Mouse (Mus musculus): Measurements from ENCODE around the gene Dennd4b. TPM values are rescaled to one million over a fixed set of nuclear protein-coding genes. Genes with fewer than 3 reads are reported as not detected.
A peak's percentile ranks its signal among the peaks of the same experiment; 100 is the strongest.

Dennd4b gene
- total RNA-seq (2015; ENCODE audit: low replicate concordance) (13.3 and 40.2 TPM in 2 replicates), total RNA-seq (2017; ENCODE audit: low replicate concordance) (3.2 and 13.5 TPM in 2 replicates)

DNA sequence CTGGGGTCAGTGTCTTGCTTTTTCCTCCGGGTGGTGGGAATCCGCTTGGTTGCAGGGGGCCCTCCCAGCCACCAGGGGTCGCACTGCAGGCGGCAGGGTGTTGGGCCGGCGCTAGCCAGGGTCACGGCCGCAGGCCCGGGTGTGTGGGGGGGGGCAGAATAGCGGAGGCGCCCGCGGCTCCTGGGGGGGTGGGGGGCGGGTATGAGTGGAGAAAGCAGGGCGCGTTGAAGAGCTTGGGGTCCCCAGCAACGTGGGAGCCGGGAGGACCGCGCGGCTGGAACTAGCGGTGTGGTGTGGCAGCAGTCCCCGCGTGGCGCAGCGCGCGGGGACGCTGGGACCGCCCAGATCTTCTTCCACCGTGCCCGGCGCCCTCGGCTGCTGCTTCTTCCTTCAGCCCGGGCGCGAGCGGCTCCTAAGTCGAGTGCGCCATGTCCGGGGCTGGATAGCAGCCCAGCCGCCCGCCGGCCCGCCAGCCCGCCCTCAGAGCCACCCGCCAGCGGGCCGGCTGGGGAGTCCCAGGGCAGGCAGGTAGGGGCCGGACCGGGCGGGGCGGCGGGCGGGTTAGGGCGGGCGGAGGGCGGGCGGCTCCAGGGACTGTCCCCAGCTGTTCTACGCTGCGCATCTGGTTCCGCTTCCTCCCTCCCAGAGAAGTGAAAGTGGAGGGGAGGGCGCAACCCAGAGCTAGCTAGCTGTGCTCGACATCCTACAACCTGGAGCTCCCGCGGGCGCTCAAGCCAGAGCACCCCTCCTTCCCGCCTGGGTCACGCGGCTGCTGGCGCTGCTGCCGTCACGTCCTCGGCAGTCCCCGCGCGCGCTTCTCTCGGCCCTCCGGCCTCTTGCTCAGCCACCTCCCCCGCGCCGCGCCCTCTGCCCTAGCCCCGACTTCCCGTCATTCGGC, at the start of gene Dennd4b:
Gene Dennd4b (plus strand): TSS at position 152 of the 898 bp plus-strand sequence.
- ATAC-seq (replicated peaks; ENCODE audit: low FRiP score, poor library complexity, severe bottlenecking): peak; percentile 82

DNA sequence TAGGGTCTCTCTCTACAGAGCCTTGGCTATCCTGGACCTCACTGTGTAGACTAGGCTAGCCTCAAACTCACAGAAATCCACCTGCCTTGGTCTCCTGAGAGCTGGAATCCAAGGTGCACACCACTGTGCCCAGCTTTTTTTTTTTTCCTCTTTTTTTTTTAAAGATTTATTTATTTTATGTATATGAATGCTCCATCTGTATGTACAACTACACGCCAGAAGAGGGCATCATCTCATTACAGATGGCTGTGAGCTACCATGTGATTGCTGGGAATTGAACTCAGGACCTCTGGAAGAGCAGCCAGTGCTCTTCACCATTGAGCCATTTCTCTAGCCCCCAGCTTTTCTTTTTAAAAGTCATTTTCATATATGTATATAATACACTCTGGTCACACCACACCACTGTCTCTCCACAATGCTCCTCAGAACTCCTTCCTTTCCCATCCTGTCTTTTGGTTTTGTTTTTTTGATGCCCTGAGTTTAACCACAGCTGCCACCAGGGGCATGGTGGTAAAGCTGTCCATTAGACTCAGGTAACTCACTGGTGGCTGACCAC, 49.1 kb upstream of the Dennd4b start:
- ATAC-seq (replicated peaks; ENCODE audit: low FRiP score, poor library complexity, severe bottlenecking): no peak

DNA sequence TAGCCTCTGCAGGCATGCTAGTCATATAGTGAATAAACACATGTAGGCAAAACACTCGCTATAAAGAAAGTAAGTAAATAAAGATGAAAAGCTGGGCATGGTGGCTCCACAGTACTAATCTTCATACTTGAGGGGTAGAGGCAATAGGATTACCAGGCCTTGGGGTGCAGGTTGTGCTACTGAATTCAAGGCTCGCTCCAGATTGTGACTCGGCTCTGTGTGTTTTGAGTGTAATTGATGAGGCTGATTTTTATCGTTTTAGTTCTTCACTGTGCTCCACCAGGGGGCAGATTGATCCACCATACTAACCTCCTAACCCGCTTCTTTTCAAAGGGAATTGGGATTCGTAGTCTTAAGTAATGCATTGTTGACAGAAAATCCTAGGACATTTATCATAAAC, 44.9 kb upstream of the Dennd4b start:
- ATAC-seq (replicated peaks; ENCODE audit: low FRiP score, poor library complexity, severe bottlenecking): peak; percentile 74

DNA sequence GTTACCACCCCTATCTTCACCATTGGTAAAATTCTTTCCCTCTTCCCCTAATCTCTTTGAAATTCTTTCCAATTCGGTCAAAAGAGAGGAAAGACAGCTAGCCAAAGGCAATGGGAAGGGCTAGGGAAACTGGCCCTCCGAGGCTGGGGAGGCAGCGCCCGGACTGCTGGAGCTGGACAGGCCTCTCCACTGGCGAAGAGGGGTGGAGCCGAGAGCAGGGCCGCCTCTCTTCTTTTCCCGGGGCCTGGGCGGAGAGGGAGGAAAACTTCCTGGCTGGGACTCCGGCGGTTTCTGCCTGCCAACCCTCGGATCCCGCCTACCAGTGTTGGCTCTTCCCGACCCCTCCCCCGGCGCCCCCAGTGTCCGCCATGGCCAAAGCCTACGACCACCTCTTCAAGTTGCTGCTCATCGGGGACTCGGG, 44.4 kb upstream of the Dennd4b start:
- ATAC-seq (replicated peaks; ENCODE audit: low FRiP score, poor library complexity, severe bottlenecking): peak; percentile 84

DNA sequence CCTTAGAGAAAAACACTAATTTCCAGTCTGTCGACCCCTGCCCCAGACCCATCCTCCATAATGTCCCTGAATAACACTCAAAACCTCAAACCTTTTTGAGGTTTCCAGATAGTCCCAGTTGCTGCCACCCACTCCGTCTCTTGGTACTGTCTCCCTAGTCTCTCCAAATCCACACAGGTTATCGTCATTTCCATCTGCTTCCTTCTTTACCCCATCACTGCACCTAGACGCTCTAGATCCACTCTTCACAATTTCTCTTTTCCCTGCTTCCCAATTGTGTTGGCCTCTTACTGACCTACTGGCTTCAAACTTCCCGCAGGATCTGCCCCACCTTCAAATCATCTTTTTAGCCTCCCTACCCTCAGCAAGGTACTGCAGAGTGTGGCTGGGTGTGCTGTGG, 43.9 kb upstream of the Dennd4b start:
- ATAC-seq (replicated peaks; ENCODE audit: low FRiP score, poor library complexity, severe bottlenecking): no peak

DNA sequence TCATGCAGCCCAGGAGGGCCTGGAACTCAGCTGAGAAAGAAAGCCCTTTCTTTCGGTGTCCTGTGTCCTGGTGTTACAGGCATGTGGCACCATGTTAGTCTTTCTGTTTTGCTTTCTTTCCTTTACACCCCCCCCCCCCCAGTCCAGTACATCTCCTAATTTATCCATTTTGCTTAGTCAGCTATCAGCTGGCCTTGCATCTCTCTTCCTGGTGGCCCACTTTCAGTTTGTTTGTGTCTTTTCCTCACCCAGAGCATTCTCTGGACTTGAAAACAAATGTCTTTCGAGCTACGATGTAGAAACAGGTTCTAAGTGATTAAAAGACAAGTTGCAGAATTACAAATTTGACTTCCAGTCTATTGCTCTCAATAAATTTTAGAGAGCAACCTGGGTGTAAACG, 42.5 kb upstream of the Dennd4b start:
- no peak for ATAC-seq (replicated peaks; ENCODE audit: low FRiP score, poor library complexity, severe bottlenecking)

DNA sequence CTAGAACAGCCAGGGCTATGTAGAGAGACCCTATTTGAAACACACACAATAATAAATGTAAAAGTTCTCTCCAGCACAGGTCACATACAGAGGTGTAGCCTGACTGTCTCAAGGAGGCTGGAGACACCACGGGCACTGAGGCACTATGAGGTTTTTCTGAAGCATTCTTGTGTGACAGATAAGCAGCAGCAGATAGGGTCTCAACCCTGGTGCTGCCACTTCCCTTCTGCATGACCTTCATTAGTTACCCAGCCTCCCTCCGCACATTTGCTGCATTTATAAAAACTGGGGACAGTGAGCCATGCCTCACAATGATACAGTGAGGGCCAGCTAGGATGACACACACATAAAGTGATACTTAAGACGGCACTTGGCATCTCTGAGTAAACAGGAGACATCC, 42.0 kb upstream of the Dennd4b start:
- no peak for ATAC-seq (replicated peaks; ENCODE audit: low FRiP score, poor library complexity, severe bottlenecking)

DNA sequence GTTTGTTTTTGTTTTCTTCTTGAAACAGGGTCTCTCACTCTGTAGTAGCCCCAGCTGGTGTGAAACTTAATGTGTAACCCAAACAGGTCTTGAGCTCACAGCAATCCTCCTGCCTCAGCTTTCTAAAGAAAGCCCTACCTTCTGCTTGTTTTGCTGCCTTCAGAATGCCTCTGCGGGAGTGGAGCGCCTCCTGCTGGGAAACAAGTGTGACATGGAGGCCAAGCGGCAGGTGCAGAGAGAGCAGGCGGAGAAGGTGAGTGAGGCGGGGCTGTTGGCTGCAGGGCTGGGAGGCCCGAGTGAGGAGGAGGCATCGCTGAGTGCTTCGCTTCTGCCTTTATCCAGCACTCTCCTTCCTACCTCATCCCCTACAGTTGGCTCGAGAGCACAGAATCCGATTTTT, 40.7 kb upstream of the Dennd4b start:
- ATAC-seq (replicated peaks; ENCODE audit: low FRiP score, poor library complexity, severe bottlenecking): no peak

DNA sequence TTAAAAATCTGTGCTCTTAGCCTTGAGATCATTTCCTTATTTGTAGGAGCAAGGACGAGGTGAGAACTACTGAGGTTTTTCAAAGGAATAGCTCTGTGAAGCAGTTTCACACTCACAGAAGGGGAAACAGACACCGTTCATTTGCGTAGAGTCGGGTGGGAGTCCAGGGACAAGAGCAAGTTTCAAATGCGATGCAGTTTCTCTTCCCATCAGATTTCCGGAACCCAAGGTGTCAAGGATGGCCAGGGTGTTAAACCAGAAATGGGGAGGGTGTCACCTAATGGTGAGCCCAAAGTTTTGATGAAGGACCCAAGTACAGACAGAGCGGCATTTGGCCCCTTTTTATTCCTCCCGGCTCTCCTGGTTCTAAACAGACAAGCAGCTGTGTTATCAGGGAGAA, 33.9 kb upstream of the Dennd4b start:
- ATAC-seq (replicated peaks; ENCODE audit: low FRiP score, poor library complexity, severe bottlenecking): no peak

DNA sequence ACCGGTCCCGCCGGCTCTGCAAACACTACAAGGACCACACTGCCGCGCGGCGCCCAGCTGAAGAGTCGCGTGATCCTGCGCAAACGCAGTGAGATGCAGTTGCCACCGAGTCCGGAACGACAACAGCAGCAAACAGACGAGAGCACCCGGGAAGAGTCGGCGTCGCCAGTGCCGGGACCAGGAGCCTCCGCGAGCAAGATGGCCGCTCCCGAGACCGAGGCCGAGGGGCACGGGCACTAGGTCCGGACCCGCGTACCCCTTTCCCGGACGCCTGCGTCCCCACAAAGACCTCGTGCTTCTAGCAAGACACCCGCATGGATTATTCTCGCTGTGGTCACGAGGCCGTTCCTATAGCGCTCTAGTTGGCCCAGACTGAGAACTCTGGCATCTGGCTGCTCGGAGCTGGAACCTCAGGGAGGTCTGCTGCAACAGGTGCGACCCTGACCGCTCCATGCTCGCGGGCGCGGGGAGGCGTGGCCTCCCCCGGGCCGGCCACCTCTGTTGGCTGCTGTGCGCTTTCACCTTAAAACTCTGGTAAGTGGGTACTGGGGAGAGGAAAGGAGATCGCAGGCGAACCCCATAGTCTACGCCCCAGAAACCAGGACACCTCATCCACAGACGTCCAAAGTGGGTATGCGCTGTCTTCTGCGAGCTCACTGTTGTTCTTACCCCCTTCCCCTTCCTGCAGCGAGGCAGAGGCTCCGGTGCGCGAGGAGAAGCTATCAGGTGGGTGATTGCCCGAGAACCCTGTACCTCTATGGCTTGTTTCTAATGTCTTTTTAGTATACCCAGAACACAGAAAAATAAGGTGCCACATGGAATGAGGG, 33.3 kb upstream of the Dennd4b start, which contains the start of gene Jtb:
Gene Jtb (plus strand): TSS at position 91 of the 827 bp plus-strand sequence.
- peak; percentile 84 for ATAC-seq (replicated peaks; ENCODE audit: low FRiP score, poor library complexity, severe bottlenecking)

DNA sequence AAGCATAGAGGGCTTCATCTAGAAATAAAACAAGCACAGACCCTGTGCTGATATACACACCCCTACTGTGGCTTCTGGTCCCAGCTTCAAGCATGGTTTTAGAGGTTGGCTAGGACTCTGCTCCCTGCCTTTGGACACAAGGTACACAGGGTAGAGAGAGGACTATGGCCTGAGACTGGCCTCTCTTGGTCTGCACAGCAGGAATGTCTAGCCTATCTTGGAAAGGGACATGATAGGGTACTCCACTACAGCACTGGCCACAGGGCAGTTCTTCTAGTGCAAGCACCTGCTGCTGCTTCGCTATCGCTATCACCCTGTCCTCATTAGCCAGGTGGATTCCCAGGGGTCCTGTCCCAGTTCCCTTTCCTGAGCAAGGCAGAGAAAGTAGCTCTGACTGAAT, 23.7 kb upstream of the Dennd4b start:
- no peak for ATAC-seq (replicated peaks; ENCODE audit: low FRiP score, poor library complexity, severe bottlenecking)

DNA sequence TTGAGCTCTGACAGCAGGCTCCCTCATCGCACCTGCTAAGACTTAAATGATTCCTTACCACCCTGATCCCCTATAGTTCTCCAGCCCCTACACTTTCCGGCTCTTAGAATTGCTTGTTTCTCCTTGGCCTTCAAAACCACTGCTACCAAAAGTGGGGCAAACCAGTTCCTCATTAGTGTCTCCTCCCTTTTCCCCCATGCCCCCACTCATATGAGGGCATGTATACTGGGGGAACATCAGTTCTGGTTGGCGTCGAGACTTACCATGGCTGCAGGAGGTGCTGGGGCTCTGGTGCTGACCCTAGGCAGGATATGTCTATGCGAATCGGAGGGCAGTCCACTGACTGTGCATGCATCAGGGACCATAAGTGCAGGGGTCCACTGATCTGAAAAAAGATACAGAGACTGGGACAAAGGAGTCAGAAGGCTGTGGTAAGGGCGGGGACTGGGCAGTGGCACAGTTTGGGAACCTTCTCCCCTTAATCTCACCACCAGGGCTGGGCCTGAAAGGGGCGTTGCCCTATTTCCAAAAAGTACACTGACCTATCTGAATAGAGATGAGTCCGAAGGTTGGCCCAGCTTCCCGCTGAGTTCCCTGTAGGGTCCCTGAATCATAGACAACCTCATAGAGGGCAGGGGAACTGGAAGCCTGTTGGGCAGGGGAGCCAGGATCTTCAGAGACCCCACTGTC, 23.2 kb upstream of the Dennd4b start:
- ATAC-seq (replicated peaks; ENCODE audit: low FRiP score, poor library complexity, severe bottlenecking): peak; percentile 55; the same call in 1 of the 2 replicates

DNA sequence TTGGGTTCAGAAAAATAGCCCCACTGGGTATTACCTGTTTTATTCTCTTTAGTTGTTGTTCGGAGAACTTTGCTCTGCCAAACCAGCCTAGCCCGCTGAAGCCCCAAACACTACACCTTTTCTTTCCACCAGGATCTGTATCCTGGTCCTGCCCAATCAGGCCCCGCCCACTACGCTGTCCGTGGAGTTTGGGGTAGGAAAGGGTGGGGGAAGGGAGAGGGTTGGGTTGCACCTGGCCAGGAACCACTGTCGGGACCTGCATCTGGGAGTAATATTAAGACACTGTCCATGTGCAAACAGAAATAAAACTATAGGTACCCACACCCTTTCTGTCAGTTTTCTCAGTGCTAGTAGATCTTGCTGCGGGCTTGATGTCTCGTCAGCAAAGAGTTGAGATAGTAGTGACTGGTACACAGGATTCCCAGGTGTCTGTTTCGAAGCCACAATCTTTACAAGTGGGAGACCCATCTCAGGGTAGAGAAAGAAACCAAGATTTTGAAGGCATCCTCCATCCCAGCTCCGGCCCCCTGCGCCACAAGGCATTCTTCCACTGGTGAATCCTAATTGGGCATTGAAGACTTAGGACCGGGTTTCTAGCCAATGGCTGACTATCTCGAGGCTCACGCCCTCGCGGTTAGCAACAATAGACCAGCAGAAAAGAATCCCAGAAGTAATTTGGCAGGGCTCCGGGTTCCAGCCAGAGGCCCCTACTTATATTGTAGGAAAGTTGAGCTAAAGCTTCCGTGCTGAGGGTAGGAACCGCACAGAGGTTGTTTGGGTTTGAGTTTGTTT, 21.8 kb upstream of the Dennd4b start, which contains the start of gene Creb3l4:
Gene Creb3l4 (minus strand): TSS at position 529 of the 792 bp plus-strand sequence.
- no peak for ATAC-seq (replicated peaks; ENCODE audit: low FRiP score, poor library complexity, severe bottlenecking)

DNA sequence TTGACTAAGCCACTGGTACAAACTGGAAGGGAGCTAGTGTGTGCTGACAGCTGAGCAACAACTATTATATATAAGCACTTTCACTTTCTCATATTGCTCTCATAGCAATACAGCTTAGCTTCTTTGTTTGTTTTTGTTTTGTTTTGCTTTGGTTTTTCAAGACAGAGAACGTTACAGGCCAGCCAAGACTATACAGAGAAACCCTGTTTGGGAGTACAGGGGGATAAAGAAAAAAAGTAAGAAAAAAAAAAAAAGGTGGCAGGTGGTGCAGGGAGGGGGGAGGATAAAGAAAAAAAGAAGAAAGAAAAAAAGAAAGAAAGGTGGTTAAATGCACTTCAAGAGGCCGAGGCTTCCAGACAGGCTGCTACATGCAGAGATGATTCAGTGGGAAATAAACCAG, 19.6 kb upstream of the Dennd4b start:
- ATAC-seq (replicated peaks; ENCODE audit: low FRiP score, poor library complexity, severe bottlenecking): no peak

DNA sequence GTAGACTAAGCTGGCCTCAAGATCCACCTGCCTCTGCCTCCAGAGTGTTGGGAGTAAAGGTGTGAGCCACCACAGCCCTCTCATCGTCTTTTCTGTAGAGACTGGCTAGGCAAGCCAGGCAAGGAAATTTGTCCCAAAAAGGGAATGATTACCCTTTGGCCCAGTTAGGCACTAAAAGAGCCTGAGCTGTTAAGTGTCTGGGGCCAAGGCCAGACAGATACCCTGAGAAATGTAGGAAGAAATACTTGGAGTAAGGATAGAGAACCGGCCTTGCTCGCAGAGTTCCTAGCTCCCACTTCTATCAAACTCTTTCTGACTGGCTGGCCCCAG, 17.4 kb upstream of the Dennd4b start:
- peak; percentile 48 for ATAC-seq (replicated peaks; ENCODE audit: low FRiP score, poor library complexity, severe bottlenecking)

DNA sequence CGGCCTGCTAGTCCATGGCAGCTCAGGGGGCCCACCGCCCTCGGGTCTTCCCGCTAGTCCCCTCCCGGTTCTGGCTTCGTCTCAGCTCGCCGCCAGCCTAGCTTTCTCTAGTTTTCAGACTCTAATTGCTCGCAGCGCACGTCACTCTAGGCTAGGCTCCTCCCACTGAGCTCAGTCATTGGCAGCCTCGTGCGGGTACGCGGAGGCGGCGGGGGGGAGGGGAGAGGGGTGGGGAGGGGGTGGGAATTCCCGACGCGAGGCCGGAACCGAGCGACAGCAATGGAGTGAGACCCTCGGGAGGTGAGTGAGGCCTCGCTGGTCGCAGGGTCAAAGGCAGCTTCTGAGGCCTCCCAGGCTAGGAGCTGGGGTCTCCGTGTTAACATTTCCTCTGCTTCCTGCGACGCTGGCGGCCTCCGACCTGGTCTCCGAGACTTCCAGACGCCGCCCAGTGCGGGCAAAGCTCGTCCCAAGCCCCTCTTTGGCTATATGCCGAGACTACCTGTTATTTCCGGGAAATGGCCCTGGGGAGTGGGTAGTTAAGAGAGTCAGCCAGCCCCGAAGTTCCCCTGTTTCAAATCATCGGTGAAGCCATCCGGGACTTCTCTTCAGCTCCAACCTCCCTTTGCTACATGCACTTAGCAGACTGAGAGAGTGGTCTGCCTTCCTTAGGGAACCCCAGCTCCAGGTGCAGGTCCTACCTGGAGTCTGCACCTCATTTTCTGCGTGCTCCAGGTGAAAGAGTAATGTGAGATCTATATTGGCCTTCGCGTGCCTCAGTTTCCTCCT, 16.8 kb upstream of the Dennd4b start, which contains the start of gene Slc39a1:
Gene Slc39a1 (plus strand): TSS at position 213 of the 786 bp plus-strand sequence.
- peak; percentile 95 for ATAC-seq (replicated peaks; ENCODE audit: low FRiP score, poor library complexity, severe bottlenecking)

DNA sequence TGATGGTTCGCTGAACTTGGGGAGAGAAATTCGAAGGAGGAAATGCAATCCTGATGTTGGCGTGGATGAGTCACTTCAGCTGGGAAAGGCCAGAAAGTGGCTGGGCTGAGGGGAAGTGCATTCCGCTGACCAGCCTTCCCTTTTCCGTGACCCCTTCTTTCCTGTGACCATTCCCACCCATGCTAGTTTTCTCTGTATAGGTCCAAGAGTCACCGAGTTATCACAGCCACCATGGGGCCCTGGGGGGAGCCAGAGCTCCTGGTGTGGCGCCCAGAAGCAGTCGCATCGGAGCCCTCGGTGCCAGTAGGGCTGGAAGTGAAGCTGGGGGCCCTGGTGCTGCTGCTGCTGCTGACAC, 16.3 kb upstream of the Dennd4b start:
- no peak for ATAC-seq (replicated peaks; ENCODE audit: low FRiP score, poor library complexity, severe bottlenecking)

DNA sequence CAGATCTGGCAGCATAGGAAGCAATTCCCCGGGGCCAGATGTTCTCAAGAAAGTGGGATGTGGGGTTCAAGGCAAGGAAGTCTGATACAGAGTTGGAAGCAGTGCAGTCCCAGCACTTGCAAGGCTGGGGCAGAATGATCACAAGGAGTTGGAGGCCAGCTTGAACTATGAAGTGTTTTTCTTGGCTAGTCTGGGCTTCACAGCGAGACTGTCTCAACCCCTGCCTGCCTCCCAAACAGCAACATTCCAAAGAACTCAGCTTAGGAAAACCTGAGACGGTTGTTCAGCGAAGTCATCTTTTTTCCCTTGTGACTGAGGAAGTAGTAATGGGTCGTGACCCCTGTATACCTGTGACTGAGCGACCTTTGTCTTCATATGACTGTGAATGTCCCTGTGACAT, 14.2 kb upstream of the Dennd4b start:
- ATAC-seq (replicated peaks; ENCODE audit: low FRiP score, poor library complexity, severe bottlenecking): no peak
